In genomic region chr11:60057987-60058386, GRCm38 (mm10) we compare ENCODE assay signal across 20 mouse cellular contexts. TPM values are rescaled to one million over a fixed set of nuclear protein-coding genes. Genes with fewer than 3 reads are reported as not detected.
A peak's percentile ranks its signal among the peaks of the same experiment; 100 is the strongest.
DNase-seq lines count a peak whose midpoint lies in the region; ATAC-seq and TF ChIP-seq lines count a peak whose summit lies in the region.
"Had no signal": no experiment of that assay in that cellular context is flagged by ENCODE, and none has a peak within 500 bp of the region (broad histone marks: within the 10 kb centered on the region; RNA-seq: fewer than 3 reads in every experiment).

No protein-coding gene starts in this region.

- no peak for ATAC-seq in granulocyte monocyte progenitor cell, adult 5-6 weeks (replicated peaks; ENCODE audit: poor library complexity, severe bottlenecking)

- no peak overlapping the region for H3K4me3 ChIP-seq in layer of hippocampus, adult 2 months
- H3K4me3 ChIP-seq: forebrain, embryonic 12.5 days; heart, embryonic 15.5 days; limb, embryonic 10.5 days; midbrain, embryonic 12.5 days had no signal

- no peak overlapping the region; the same call in 1 of the 2 replicates for H3K27ac ChIP-seq in layer of hippocampus, adult 2 months
- H3K27ac ChIP-seq: forebrain, embryonic 12.5 days; heart, embryonic 15.5 days; limb, embryonic 10.5 days; midbrain, embryonic 12.5 days had no signal

- peak; percentile 11; the same call in 1 of the 2 replicates for TF ChIP-seq CTCF in layer of hippocampus, adult 2 months (conservative IDR thresholded peaks at IDR 0.05)

- DNase-seq in frontal cortex, postnatal 36 days (ENCODE audit: low spot score in 2 of 2) = peak; percentile 24 to 59
- no peak for DNase-seq in frontal cortex, postnatal 25 days (ENCODE audit: low spot score in 2 of 2)
- DNase-seq in Muller cell, postnatal 12 days (ENCODE audit: inconsistent ontology term) = peak; percentile 32
- DNase-seq in layer of hippocampus, adult 2 months (ENCODE audit: low spot score in 2 of 2) = peak; percentile 51 to 74
- peak; percentile 41 to 66 for DNase-seq in right cerebral cortex, postnatal 10 days (ENCODE audit: low spot score in 2 of 2)
- no peak for DNase-seq in cerebellum, adult 8-10 months
- DNase-seq: adrenal gland, postnatal 10 days; cerebellum, adult 2 months; heart, adult 18-20 months; kidney, adult 8-10 months; kidney, postnatal 25 days; lung, adult 2 months; lung, postnatal 36 days; thymus, postnatal 36 days had no signal

RNA-seq across cellular contexts. Expression of gene Pemt, which starts 11.7 kb away (rescaled TPM):
- total RNA-seq in layer of hippocampus, adult 2 months (2021) = 1 to 10 TPM; 3.8 to 7.9 TPM
- total RNA-seq in granulocyte monocyte progenitor cell, adult 5-6 weeks (2014; fragmentation: Nextera tagmentation) = 12.9 and 20.7 TPM in 2 replicates
- total RNA-seq in granulocyte monocyte progenitor cell, adult 5-6 weeks (2017) = 3.7 and 14.6 TPM in 2 replicates
- total RNA-seq: neutrophil, adult 5-6 weeks had no signal

RNA-seq across cellular contexts. Expression of gene Rai1, which starts 46.8 kb away (rescaled TPM):
- total RNA-seq in layer of hippocampus, adult 2 months (2021) = 10 to 100 TPM; 78.1 to 89.7 TPM
- total RNA-seq in granulocyte monocyte progenitor cell, adult 5-6 weeks (2014; fragmentation: Nextera tagmentation) = 37.5 and 52.4 TPM in 2 replicates
- total RNA-seq in granulocyte monocyte progenitor cell, adult 5-6 weeks (2017) = 11.0 and 13.3 TPM in 2 replicates

Comparison
In these comparisons a context has a peak if more than half of its experiments do, and no peak if none do; other contexts are left out.
1. DNase-seq: peak in frontal cortex, postnatal 36 days (2 of 2), Muller cell, postnatal 12 days (single experiment), layer of hippocampus, adult 2 months (2 of 2) and right cerebral cortex, postnatal 10 days (2 of 2); none in frontal cortex, postnatal 25 days (0 of 2) and cerebellum, adult 8-10 months (single experiment).